Mouse (Mus musculus): Measurements from ENCODE around the gene Umodl1. TPM values are rescaled to one million over a fixed set of nuclear protein-coding genes. Genes with fewer than 3 reads are reported as not detected.

Umodl1 gene
- polyA plus RNA-seq, 1 experiment from 2014 or later = not detected

DNA sequence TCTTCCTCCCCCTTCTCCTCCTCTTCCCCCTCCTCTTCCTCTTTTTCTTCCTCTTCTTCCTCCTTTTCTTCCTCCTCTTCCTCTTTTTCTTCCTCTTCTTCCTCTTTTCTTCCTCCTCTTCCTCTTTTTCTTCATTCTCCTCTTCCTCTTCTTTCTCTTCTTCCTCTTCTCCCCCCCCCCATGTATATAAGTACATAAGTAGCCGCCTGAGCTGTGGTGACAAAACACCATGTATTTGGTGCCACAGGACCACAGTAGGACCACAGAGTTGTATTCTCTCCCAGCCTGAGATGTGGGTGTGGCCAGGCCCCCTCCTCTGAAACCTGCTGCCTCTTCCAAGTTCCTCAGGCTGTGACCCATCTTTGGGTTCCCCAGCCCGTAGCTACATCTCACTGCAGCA is 50.8 kb downstream of the Umodl1 start:
- ATAC-seq (ENCODE audit: low FRiP score) = no peak
- Histone ChIP-seq H3K9ac (no peak overlapping the region), H3K4me1 (peaks cover 5% of the 10 kb centered on the region; the same call in 1 of the 2 replicates), H3K4me2 (no peak overlapping the region), H3K27me3 (0 out of 2 replicates have a peak, but pooled peaks cover 3% of the 10 kb centered on the region), H3K9me3 (no peaks in the 10 kb centered on the region), H3K27ac (no peak overlapping the region), H3K36me3 (replicated peaks) (no peaks in the 10 kb centered on the region), H3K4me3 (replicated peaks) (no peak overlapping the region)
- 87% methylated on average over 2 of the region's 2 CpGs for WGBS

DNA sequence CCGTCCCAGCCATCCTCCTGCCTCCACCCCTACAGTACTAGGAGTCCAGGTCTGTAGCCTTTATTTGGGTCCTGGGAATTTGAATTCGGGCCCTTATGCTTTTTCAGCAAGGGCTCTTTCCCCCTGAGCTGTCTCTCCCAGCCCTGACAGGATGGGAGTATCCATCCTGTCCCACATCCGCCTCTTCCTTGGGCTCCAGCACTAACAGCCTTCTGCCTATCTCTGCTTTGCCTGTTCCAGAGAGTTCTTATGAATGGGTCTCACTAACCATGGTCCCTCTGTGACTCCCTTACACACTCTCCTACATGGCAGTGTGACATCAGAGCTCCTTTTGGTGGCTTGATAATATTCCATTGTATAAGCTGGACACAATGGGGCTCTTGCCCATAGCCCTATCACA is 52.9 kb downstream of the Umodl1 start:
- no peak overlapping the region for H3K4me3 ChIP-seq (replicated peaks)
- H3K4me2 ChIP-seq = no peak overlapping the region
- no peak overlapping the region for H3K9ac ChIP-seq
- no peaks in the 10 kb centered on the region for H3K9me3 ChIP-seq
- WGBS = 76% methylated on average over 3 of the region's 3 CpGs
- H3K27me3 ChIP-seq = 0 out of 2 replicates have a peak, but pooled peaks cover 3% of the 10 kb centered on the region
- H3K4me1 ChIP-seq = no peaks in the 10 kb centered on the region
- ATAC-seq (ENCODE audit: low FRiP score) = no peak
- H3K36me3 ChIP-seq (replicated peaks) = no peaks in the 10 kb centered on the region
- H3K27ac ChIP-seq = no peak overlapping the region

DNA sequence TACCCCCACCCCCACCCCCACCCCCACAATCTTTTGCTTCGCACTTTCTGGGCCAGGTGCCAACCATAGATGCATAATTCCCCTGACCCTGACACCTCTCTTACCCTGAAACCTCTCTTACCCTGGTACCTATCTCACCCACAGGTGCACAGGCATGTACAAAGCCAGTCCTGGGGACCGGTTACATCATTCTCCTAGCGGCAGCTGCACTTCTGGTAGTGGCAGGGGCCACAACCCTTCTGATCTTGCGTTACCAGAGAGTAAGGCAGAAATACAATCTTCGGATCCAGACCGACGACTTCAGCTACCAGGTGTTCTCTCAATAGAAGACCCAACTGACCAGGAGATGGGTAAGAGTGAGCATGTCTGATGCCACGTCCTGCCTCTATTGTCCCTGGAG is 54.0 kb downstream of the Umodl1 start:
- WGBS = 87% methylated on average over 8 of the region's 8 CpGs
- Histone ChIP-seq H3K4me3 (replicated peaks) (no peak overlapping the region), H3K4me1 (no peaks in the 10 kb centered on the region), H3K27me3 (0 out of 2 replicates have a peak, but pooled peaks cover 3% of the 10 kb centered on the region), H3K27ac (no peak overlapping the region), H3K9ac (no peak overlapping the region), H3K9me3 (no peaks in the 10 kb centered on the region), H3K4me2 (no peak overlapping the region), H3K36me3 (replicated peaks) (no peaks in the 10 kb centered on the region)
- ATAC-seq (ENCODE audit: low FRiP score) = no peak

GRCm38 (mm10) chr17:31011551-31012394 is 57.3 kb downstream of the Umodl1 start:
- no peaks in the 10 kb centered on the region for H3K27me3 ChIP-seq
- H3K4me1 ChIP-seq = no peaks in the 10 kb centered on the region
- no peaks in the 10 kb centered on the region for H3K36me3 ChIP-seq (replicated peaks)
- no peaks in the 10 kb centered on the region for H3K9me3 ChIP-seq
- H3K4me3 ChIP-seq (replicated peaks) = no peak overlapping the region
- WGBS = 40% methylated on average over 9 of the region's 9 CpGs
- H3K9ac ChIP-seq = no peak overlapping the region
- ATAC-seq (ENCODE audit: low FRiP score) = 0 out of 2 replicates have a peak, but pooled peaks have one; percentile 36
- no peak overlapping the region for H3K27ac ChIP-seq
- no peak overlapping the region; the same call in 1 of the 2 replicates for H3K4me2 ChIP-seq

DNA sequence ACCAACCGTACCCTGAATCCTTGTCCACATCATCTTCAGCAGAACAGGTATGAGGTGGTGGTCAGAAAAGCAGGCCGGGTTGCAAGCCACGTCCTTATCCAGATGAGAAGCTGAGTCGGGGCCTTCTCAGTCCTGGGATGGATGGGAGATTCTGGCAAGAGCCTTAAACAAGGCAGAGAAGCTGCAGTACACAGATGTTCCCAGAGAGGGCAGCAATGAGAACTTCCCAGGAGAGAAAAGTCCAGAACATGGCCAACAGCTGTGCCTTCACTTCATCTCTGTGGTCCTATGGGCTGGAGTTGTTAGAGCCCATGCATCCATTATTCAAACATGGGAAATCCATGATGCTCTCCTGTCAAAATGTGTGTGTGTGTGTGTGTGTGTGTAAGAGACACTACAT is 63.8 kb downstream of the Umodl1 start:
- Histone ChIP-seq H3K36me3 (replicated peaks) (no peaks in the 10 kb centered on the region), H3K27me3 (no peaks in the 10 kb centered on the region), H3K4me1 (no peaks in the 10 kb centered on the region), H3K4me2 (no peak overlapping the region), H3K4me3 (replicated peaks) (no peak overlapping the region), H3K9me3 (no peaks in the 10 kb centered on the region), H3K27ac (no peak overlapping the region), H3K9ac (no peak overlapping the region)
- WGBS = 68% methylated on average over 4 of the region's 4 CpGs
- ATAC-seq (ENCODE audit: low FRiP score) = no peak

- Histone ChIP-seq H3K9ac (no peak overlapping the region), H3K9me3 (no peaks in the 10 kb centered on the region), H3K27me3 (no peaks in the 10 kb centered on the region), H3K27ac (no peak overlapping the region), H3K4me2 (no peak overlapping the region), H3K36me3 (replicated peaks) (no peaks in the 10 kb centered on the region), H3K4me3 (replicated peaks) (no peak overlapping the region), H3K4me1 (no peaks in the 10 kb centered on the region)
- ATAC-seq (ENCODE audit: low FRiP score) = no peak
- WGBS = 3% methylated on average over 2 of the region's 2 CpGs
Observed at GRCm38 (mm10) chr17:31019505-31019904, 65.1 kb downstream of the Umodl1 start.

DNA sequence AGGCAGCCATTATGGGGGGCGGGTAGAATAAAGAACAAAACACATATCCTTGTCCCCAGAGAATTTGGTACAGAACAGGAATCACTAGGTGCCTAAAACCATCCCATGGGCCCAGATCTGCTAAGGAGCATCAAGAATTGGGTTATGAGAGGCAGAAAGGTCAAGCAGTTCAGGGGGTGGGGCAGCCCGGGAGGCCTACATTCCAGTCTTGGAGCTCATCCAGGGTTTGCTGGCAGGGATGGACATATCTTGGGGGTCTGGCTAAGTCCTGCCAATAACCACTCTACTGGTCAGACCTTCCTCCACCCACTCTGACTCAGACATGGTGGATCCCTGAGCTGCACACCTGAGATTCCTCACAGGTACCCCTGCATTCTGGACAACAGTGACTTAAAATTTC is 65.6 kb downstream of the Umodl1 start:
- Histone ChIP-seq H3K9ac (no peak overlapping the region), H3K9me3 (no peaks in the 10 kb centered on the region), H3K4me2 (no peak overlapping the region), H3K27me3 (no peaks in the 10 kb centered on the region), H3K4me1 (no peaks in the 10 kb centered on the region), H3K27ac (no peak overlapping the region), H3K36me3 (replicated peaks) (no peaks in the 10 kb centered on the region), H3K4me3 (replicated peaks) (no peak overlapping the region)
- ATAC-seq (ENCODE audit: low FRiP score) = no peak
- 85% methylated on average over 2 of the region's 2 CpGs for WGBS

- no peaks in the 10 kb centered on the region for H3K4me1 ChIP-seq
- no peak overlapping the region for H3K9ac ChIP-seq
- H3K27me3 ChIP-seq = no peaks in the 10 kb centered on the region
- WGBS = 85% methylated on average over 8 of the region's 8 CpGs
- ATAC-seq (ENCODE audit: low FRiP score) = no peak
- no peak overlapping the region for H3K4me3 ChIP-seq (replicated peaks)
- H3K4me2 ChIP-seq = no peak overlapping the region
- no peaks in the 10 kb centered on the region for H3K9me3 ChIP-seq
- no peaks in the 10 kb centered on the region for H3K36me3 ChIP-seq (replicated peaks)
- no peak overlapping the region for H3K27ac ChIP-seq
Observed at GRCm38 (mm10) chr17:31021276-31021675, 66.8 kb downstream of the Umodl1 start.

DNA sequence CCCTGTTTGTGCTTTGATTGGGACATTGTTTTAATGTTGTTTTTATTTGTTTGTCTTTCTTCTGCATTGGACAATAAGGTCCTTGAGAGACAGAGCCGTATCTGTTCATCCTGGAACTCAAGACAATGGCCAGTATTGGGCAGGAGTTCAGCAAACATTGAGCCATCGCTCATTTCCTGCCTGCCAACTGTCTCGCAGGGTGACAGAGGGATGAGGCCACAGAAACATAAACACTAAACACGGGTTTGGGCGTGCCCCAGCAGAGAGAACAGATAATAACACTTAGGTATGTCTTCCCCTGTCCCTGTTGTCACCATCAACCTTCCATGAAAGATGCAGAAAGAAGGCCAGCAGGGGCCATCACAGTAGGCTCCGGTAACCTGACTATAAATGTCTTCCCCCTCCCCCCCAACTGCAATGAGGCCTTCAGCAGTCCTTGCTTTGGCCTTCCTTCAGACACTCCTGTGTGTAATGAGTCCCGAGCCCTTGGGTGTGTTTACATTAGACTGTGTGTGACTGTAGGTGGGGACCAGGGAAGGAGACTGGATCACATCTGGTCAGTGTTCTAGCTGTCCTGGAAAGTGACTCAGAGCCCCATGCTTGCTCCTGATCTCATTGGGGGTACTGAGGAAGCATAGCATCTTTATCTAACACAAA is 69.8 kb downstream of the Umodl1 start:
- H3K4me2 ChIP-seq = no peak overlapping the region
- no peak overlapping the region for H3K27ac ChIP-seq
- no peaks in the 10 kb centered on the region for H3K4me1 ChIP-seq
- no peaks in the 10 kb centered on the region for H3K9me3 ChIP-seq
- no peaks in the 10 kb centered on the region for H3K27me3 ChIP-seq
- no peak overlapping the region for H3K4me3 ChIP-seq (replicated peaks)
- ATAC-seq (ENCODE audit: low FRiP score) = no peak
- WGBS = 84% methylated on average over 7 of the region's 7 CpGs
- H3K36me3 ChIP-seq (replicated peaks) = no peaks in the 10 kb centered on the region
- H3K9ac ChIP-seq = no peak overlapping the region

DNA sequence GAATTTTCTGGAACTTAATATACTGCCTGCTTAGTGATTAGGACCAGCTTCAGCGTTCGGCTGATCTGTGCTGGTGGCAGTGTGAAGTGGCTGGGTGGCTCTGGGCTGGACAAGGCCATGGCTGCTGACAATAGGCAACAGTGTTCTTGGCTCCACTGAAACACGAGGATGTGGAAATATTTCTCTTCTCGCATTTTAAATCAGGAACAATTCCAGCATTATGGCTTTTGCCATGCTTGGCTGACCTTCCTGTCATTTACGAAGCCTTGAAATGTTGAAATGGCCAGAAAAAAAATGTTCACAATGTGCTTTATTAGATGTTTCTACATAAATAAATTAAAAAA is 70.3 kb downstream of the Umodl1 start:
- Histone ChIP-seq H3K4me1 (no peaks in the 10 kb centered on the region), H3K27me3 (no peaks in the 10 kb centered on the region), H3K4me2 (no peak overlapping the region), H3K4me3 (replicated peaks) (no peak overlapping the region), H3K36me3 (replicated peaks) (no peaks in the 10 kb centered on the region), H3K9ac (no peak overlapping the region), H3K9me3 (no peaks in the 10 kb centered on the region), H3K27ac (no peak overlapping the region)
- WGBS = 78% methylated on average over 5 of the region's 5 CpGs
- ATAC-seq (ENCODE audit: low FRiP score) = no peak

DNA sequence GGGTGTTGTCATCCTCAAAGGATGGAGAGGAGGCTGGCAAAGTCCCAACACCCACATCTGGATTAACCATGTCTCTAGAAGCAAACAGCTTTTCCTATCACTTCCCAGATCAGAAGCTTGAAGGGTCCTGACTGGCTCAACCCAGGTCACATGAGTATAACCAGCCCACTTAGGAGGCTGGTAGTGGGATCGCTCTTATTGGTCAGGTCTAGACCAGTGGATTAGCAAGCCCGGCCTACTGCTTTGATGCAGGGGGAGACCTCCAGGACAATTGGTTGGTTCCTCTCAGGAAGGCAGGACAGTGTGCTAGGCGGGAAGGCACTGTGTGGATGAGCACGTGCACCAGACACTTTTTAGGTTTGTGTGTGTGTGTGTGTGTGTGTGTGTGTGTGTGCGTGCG is 72.5 kb downstream of the Umodl1 start:
- ATAC-seq (ENCODE audit: low FRiP score) = no peak
- no peak overlapping the region for H3K27ac ChIP-seq
- no peak overlapping the region for H3K4me2 ChIP-seq
- 82% methylated on average over 6 of the region's 6 CpGs for WGBS
- H3K27me3 ChIP-seq = no peaks in the 10 kb centered on the region
- no peaks in the 10 kb centered on the region for H3K4me1 ChIP-seq
- no peak overlapping the region for H3K9ac ChIP-seq
- H3K4me3 ChIP-seq (replicated peaks) = no peak overlapping the region
- no peaks in the 10 kb centered on the region for H3K9me3 ChIP-seq
- H3K36me3 ChIP-seq (replicated peaks) = no peaks in the 10 kb centered on the region

GRCm38 (mm10) chr17:31027723-31028122 is 73.3 kb downstream of the Umodl1 start:
- no peak overlapping the region for H3K27ac ChIP-seq
- H3K9ac ChIP-seq = no peak overlapping the region
- no peaks in the 10 kb centered on the region for H3K9me3 ChIP-seq
- H3K4me3 ChIP-seq (replicated peaks) = no peak overlapping the region
- WGBS = 89% methylated on average over 6 of the region's 6 CpGs
- ATAC-seq (ENCODE audit: low FRiP score) = no peak
- no peaks in the 10 kb centered on the region for H3K27me3 ChIP-seq
- no peak overlapping the region for H3K4me2 ChIP-seq
- H3K36me3 ChIP-seq (replicated peaks) = no peaks in the 10 kb centered on the region
- H3K4me1 ChIP-seq = no peaks in the 10 kb centered on the region
